Mouse (Mus musculus): ENCODE measurements around the gene Pigc. TPM values are rescaled to one million over a fixed set of nuclear protein-coding genes. Genes with fewer than 3 reads are reported as not detected.
A peak's percentile ranks its signal among the peaks of the same experiment; 100 is the strongest.

Gene Pigc
- polyA plus RNA-seq, 1 experiment: 21.7 TPM

DNA sequence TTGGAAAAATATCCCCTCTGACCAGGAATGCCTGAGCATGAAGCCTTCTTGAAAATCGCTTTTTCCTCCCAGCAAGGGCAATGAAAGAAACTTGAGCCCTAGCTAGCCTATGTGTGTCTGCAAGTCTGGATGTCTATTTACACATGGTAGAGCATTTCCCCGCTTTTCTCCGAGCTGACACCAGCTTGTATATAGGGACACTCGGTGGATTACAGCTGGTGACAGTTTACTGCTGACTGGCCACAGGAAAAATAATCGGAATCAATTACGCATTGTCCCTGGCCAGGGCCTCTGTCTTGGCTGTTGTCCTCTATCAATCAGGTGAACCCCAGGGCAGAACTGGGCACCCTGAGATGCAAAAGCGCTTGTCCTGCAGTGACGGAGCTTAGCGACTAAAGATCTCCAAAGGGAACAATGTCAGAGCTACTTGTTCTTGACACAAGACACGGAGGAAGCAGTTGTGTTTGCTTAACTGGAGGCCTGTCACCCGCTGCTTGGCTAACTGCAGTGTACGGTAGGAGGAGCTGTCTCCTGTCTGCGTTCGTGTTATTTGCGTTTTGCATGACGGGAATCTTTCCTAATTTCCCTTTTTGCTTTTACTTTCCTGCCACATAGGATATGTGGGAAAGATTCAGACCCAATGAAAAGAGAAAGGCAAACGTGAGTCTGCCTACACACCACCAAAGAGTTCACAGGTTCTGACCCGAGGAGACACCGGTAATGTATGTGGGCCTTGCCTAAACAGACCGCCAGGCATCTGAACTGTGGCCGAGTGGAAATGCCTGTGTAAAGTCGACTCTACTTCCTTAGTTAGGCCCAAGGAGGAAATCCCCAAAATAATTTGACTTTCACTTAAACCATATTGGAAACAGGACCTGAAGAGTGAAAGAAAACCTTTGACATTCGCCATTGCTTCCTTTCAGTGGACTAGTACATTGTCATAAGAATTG is 36.1 kb downstream of the Pigc start:
- DNase-seq: peak; percentile 38
- TF ChIP-seq CTCF (IDR thresholded peaks at IDR 0.05; ENCODE audit: insufficient read depth, low read length) (peak; percentile 81), POLR2A (IDR thresholded peaks at IDR 0.05; ENCODE audit: borderline replicate concordance, extremely low read depth, low read depth, low read length) (0 out of 2 replicates have a peak, but pooled peaks have one; percentile 30)
- H3K4me1 ChIP-seq (ENCODE audit: control insufficient read depth, insufficient read depth, low read length): peaks cover 5% of the 10 kb centered on the region

DNA sequence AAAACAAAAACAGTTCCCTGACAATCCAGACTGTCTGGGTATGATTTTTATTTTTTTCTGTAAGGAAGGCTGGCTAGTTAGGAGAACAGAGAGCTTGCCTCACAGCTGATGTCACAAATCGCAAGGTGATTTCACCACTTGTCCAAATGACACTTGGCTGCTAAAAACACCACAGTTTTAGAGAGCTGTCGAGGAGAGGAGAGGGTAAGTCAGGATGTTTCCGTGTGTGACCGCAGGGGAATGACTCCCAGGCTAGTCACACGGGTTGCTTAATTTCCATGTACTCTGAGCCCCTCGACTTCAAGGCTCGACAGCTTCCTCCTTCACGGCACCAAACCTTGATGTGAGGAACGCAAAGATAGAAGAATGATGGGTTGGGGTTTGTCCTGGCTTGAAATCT is 37.1 kb downstream of the Pigc start:
- no peak for DNase-seq
- WGBS: 64% methylated on average over 9 of the region's 9 CpGs

More for the DNA sequence above, 36.1 kb downstream of the Pigc start:
- peak overlapping the region; percentile 15 for H3K4me3 ChIP-seq (replicated peaks; ENCODE audit: extremely low read depth, low read depth, low read length)
- 17% methylated on average over 23 of the region's 23 CpGs for WGBS

DNA sequence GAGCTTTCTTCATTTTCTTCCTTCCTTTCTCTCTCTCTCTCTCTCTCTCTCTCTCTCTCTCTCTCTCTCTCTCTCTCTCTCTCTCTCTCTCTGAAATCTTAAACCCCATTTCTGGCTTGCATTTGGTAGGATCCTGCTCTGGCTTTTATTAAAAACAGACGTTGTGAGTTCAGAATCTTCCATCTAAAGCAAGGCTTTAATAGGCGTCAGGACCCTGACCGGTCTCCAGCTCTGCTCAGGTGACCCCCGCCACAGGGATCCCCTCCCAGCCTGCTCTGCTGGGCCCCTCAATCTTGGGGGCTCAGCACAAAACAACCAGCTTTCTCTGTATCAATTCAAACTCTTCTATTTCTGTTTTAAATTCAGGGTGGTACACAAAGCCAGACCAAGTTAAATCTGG is 39.2 kb downstream of the Pigc start:
- H3K4me3 ChIP-seq (replicated peaks; ENCODE audit: extremely low read depth, low read depth, low read length): no peak overlapping the region
- 81% methylated on average over 4 of the region's 4 CpGs for WGBS
- DNase-seq: no peak
- H3K4me1 ChIP-seq (ENCODE audit: control insufficient read depth, insufficient read depth, low read length): peaks cover 5% of the 10 kb centered on the region
- TF ChIP-seq POLR2A (IDR thresholded peaks at IDR 0.05; ENCODE audit: borderline replicate concordance, extremely low read depth, low read depth, low read length) (no peak), CTCF (IDR thresholded peaks at IDR 0.05; ENCODE audit: insufficient read depth, low read length) (no peak)

More for the DNA sequence above, 37.1 kb downstream of the Pigc start:
- TF ChIP-seq CTCF (IDR thresholded peaks at IDR 0.05; ENCODE audit: insufficient read depth, low read length): no peak
- no peak for TF ChIP-seq POLR2A (IDR thresholded peaks at IDR 0.05; ENCODE audit: borderline replicate concordance, extremely low read depth, low read depth, low read length)
- no peak overlapping the region for H3K4me3 ChIP-seq (replicated peaks; ENCODE audit: extremely low read depth, low read depth, low read length)
- H3K4me1 ChIP-seq (ENCODE audit: control insufficient read depth, insufficient read depth, low read length): peaks cover 5% of the 10 kb centered on the region

DNA sequence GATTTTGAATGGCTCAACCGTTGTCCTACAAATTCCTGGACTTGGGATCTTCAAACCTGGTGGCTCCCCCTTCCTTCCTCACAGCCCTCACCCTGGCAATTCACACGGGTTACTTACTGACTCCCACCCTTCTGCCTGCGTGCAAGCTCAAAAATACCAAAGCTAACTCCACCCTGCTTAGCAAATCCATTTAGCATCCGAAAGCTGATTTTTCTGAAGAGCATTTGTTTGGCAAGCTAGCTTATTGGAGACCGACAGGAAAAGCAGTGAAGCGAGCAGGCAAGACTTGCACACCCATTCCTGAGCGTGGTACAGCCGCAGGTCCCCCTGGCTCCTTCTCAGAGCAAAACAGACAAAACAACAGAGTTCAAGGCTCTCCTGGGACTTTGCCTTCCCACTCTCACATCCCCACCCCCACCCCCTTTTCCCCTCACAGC is 39.7 kb downstream of the Pigc start:
- 31% methylated on average over 8 of the region's 8 CpGs for WGBS
- no peak for TF ChIP-seq POLR2A (IDR thresholded peaks at IDR 0.05; ENCODE audit: borderline replicate concordance, extremely low read depth, low read depth, low read length)
- no peak for TF ChIP-seq CTCF (IDR thresholded peaks at IDR 0.05; ENCODE audit: insufficient read depth, low read length)
- DNase-seq: no peak
- Histone ChIP-seq H3K4me1 (ENCODE audit: control insufficient read depth, insufficient read depth, low read length) (peaks cover 5% of the 10 kb centered on the region), H3K4me3 (replicated peaks; ENCODE audit: extremely low read depth, low read depth, low read length) (no peak overlapping the region)

DNA sequence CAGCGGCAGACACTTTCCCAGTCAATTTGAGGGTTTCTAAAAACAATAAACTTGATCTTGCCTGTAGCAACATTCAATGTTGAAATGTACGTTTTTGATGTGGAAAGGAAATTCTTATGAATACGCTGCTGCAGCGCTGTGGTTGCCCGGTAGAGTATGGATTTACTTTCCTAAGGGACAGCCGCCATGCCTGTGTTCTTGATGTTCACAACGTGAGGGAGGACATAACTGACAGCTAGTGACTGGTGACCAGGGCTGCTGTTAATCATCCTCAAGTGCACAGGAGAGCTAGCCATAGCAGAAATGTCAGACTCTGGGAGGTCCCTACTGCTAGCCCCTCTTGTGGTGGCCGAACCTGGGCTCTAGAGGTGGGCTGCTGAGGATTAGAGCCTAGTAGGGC is 40.1 kb downstream of the Pigc start:
- 68% methylated on average over 8 of the region's 8 CpGs for WGBS
- peaks cover 5% of the 10 kb centered on the region for H3K4me1 ChIP-seq (ENCODE audit: control insufficient read depth, insufficient read depth, low read length)
- TF ChIP-seq CTCF (IDR thresholded peaks at IDR 0.05; ENCODE audit: insufficient read depth, low read length) (no peak), POLR2A (IDR thresholded peaks at IDR 0.05; ENCODE audit: borderline replicate concordance, extremely low read depth, low read depth, low read length) (no peak)
- H3K4me3 ChIP-seq (replicated peaks; ENCODE audit: extremely low read depth, low read depth, low read length): no peak overlapping the region
- no peak for DNase-seq

DNA sequence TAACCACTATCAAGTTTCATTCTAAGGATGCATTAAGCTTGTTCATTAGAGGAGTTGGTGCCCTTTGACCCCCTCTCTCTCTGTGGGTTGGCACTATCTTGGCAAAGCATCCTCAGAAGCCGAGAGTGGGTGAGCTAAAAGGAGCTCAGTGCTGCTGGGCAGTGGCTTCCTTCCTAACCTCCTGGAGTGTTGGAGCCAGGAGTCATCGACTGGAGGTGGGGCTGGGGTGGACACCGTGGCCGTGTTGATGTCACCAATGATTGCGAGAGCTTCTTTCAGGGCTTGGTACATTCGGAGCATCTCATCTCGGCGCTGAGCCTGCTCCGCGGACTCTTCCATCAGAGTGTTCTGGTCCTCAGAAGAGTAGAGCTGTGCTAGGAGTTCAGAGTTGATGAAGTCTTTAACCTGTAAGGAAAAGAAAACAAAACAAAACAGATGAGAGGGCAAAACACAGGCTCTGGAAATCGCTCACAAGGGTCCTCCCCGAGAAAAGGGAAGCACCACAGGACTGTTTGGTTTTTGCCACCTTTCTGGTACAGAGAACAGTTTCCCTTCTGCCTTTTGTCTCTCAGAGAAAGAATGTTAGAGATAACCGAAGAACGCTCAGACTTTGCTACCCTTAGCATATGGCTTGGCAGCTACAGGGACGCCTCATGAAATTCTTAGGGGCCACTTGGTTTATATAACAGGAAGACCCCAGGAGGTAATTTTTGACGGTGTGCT is 42.7 kb downstream of the Pigc start:
- 64% methylated on average over 16 of the region's 16 CpGs for WGBS
- TF ChIP-seq POLR2A (IDR thresholded peaks at IDR 0.05; ENCODE audit: borderline replicate concordance, extremely low read depth, low read depth, low read length) (no peak), CTCF (IDR thresholded peaks at IDR 0.05; ENCODE audit: insufficient read depth, low read length) (no peak)
- no peaks in the 10 kb centered on the region for H3K4me1 ChIP-seq (ENCODE audit: control insufficient read depth, insufficient read depth, low read length)
- DNase-seq: no peak
- no peak overlapping the region for H3K4me3 ChIP-seq (replicated peaks; ENCODE audit: extremely low read depth, low read depth, low read length)

DNA sequence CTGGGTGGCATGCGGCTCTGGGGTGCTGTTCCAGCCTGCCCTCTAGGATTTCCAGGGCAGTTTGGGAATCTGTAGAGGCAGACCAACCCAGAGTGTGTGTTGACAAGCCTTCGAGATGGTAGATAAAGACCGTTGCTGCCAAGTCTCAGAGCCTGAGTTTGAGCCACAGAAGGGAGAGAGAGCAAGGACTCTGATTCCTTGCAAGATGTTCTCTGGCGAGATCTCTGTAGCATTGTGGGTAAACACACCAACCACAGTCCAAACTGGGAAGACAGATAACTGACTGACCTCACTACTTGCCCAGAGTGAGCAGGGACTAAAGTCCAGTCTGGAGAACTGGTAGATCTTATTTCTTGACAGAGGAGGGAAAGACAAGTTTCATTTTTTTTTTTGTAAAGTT is 44.6 kb downstream of the Pigc start:
- H3K4me1 ChIP-seq (ENCODE audit: control insufficient read depth, insufficient read depth, low read length): peaks cover 3% of the 10 kb centered on the region; the same call in 1 of the 2 replicates
- 50% methylated on average over 4 of the region's 4 CpGs for WGBS
- H3K4me3 ChIP-seq (replicated peaks; ENCODE audit: extremely low read depth, low read depth, low read length): no peak overlapping the region
- TF ChIP-seq CTCF (IDR thresholded peaks at IDR 0.05; ENCODE audit: insufficient read depth, low read length) (no peak), POLR2A (IDR thresholded peaks at IDR 0.05; ENCODE audit: borderline replicate concordance, extremely low read depth, low read depth, low read length) (no peak)
- no peak for DNase-seq

DNA sequence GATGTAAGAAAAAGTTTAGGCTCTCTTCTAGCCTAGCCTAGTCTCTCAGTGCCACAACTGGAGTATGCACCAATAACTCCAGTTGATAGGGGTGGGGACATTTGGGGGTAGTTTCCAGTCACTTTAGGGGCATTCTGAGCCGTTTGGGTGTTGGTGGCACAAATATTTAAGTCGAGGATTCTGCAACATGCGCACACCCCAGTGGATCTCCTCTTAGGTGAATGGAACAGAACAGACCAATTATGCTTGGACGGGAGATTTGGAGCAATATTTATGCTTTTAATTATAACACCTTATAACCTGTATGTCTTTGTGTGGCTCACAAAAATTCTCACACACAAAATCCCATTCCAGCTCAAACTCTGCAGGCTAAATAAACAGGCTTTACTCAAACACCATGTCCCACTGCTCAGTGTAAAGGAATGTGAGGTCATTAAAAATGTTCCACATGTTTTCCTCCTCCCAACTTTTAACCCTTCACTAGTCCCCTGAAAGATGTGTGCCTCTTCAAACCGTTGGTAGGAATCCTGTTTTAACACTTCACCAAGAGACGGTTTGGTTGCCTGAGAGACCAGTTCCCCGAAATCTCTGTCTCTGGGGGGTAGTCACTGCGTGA is 46.4 kb downstream of the Pigc start:
- TF ChIP-seq CTCF (IDR thresholded peaks at IDR 0.05; ENCODE audit: insufficient read depth, low read length) (no peak), POLR2A (IDR thresholded peaks at IDR 0.05; ENCODE audit: borderline replicate concordance, extremely low read depth, low read depth, low read length) (no peak)
- H3K4me3 ChIP-seq (replicated peaks; ENCODE audit: extremely low read depth, low read depth, low read length): no peak overlapping the region
- 69% methylated on average over 8 of the region's 8 CpGs for WGBS
- no peak for DNase-seq
- peaks cover 3% of the 10 kb centered on the region; the same call in 1 of the 2 replicates for H3K4me1 ChIP-seq (ENCODE audit: control insufficient read depth, insufficient read depth, low read length)

DNA sequence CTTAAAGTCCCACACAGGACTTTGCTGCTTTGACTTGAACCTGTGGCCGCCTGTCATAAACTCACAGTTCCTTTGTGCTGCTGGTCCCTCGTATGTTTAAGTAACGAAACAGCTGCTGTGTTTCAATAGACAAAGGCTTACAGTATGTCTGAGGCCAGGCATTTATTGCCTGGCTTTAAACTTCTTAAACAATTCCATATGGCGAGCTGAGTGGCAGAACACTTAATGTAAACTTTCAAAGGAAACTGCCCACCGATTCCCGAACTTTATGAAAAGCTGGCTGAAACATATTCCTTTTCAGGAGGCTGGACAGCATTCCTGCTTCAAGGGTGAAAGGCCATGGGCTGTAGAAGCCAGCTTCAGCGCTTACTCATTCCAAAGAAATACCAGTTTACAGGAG is 48.0 kb downstream of the Pigc start:
- Histone ChIP-seq H3K4me1 (ENCODE audit: control insufficient read depth, insufficient read depth, low read length) (peaks cover 3% of the 10 kb centered on the region; the same call in 1 of the 2 replicates), H3K4me3 (replicated peaks; ENCODE audit: extremely low read depth, low read depth, low read length) (no peak overlapping the region)
- 55% methylated on average over 7 of the region's 7 CpGs for WGBS
- TF ChIP-seq POLR2A (IDR thresholded peaks at IDR 0.05; ENCODE audit: borderline replicate concordance, extremely low read depth, low read depth, low read length): no peak
- TF ChIP-seq CTCF (IDR thresholded peaks at IDR 0.05; ENCODE audit: insufficient read depth, low read length): no peak
- no peak for DNase-seq

All from lung, adult 2 months (tissue).